Mouse (Mus musculus): ENCODE measurements around the gene Ttc14. TPM values are rescaled to one million over a fixed set of nuclear protein-coding genes. Genes with fewer than 3 reads are reported as not detected.

Gene Ttc14
- total RNA-seq (2015; ENCODE audit: low replicate concordance) (34.0 and 37.8 TPM in 2 replicates), total RNA-seq (2017; ENCODE audit: low replicate concordance) (48.7 and 78.9 TPM in 2 replicates)

DNA sequence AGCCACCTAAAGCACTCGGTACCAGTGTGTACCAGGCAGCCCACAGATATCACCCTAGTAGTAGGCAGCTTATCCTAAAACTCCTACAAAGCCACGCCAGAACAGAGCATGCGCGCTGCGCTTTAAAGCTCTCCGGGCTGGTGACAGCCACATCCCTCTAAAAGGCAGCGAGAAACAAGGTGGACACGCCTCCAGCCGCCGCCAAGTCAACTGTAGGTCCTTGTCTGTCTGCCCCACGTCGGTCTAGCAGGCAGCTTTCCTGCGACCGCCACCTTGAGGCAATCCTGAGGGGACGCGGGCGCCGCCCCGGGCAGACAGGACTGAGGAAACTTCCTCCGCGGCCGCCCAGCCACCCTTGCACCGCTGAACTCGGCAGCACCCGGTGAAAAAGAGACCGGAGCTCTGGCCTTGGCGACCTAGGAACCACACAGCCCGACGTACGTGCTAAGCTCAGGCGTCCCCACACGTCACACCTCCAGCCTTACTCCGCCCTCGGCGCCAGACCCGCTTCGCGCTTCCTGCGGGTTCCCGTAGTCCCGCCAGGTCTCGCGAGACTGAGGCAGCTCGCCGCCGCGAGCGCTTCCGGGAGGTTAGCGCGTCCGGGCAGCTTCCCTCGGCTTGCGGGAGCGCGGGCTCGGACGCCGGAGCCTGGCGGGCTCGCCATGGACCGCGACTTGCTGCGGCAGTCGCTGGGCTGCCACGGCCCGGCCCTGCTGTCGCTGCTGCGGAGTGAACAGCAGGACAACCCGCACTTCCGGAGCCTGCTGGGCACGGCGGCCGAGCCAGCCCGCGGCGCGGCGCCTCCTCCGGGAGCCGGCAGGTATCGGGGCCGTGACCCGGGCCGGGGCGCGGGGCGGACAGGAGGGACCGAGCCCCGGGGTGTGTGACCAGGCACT is at the start of gene Ttc14:
Ttc14 (plus strand) TSS at position 216 of the 896 bp plus-strand sequence.
- ATAC-seq (replicated peaks; ENCODE audit: low FRiP score, poor library complexity, severe bottlenecking) = peak; percentile 97

DNA sequence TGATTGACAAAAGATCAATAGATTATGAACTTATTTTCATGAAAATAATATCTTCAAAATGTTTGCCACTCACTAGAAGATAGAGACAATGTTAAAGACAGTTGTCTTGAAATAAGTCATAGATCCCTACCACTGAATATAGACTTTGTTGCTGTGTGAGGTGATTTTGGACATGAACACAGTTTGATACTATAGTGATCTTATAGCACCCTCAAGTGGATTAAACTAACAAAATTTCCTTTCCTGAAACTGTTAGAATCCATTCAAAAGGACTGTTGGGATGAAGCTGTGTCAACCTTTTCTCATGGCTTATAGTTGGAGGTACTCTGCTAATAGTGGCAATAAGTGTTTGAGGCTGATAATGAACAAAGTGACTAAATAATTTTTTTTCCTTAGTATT is 8.7 kb upstream of the Ttc14 start:
- no peak for ATAC-seq (replicated peaks; ENCODE audit: low FRiP score, poor library complexity, severe bottlenecking)

DNA sequence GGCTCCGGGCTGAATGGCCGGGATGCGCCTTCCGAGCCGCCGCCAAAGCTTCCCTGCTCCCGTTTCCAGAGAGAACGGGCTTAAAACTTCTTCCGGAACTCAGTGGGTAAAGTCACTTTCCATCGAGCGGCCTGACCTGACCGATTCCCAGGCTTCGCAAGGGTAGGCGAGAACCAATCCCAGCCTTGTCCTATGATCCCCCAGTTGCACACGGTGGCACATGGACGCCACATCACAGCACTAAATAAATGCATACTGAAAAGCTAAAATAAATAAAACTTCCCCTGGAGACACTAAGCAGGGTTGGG is 835 bp downstream of the Ttc14 start:
- ATAC-seq (replicated peaks; ENCODE audit: low FRiP score, poor library complexity, severe bottlenecking) = no peak

DNA sequence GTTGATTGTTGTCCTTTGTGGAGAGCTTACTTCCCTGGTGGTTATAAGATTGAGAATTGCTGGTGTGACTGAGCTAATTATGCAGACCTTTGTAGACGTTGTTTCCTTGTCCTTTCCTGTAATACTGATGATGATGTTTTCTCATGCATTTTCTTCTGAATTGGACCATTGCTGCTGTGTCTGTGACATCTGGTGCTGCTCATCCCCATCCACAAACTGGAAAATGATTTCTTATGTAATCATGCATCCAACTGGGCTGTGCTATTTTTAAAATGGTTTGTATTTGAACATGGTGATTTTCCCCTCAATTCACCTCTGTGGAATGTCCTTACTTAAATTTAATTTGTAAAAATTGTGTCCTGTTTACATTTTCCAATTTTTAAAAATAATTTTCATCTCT is 7.5 kb downstream of the Ttc14 start:
- no peak for ATAC-seq (replicated peaks; ENCODE audit: low FRiP score, poor library complexity, severe bottlenecking)

DNA sequence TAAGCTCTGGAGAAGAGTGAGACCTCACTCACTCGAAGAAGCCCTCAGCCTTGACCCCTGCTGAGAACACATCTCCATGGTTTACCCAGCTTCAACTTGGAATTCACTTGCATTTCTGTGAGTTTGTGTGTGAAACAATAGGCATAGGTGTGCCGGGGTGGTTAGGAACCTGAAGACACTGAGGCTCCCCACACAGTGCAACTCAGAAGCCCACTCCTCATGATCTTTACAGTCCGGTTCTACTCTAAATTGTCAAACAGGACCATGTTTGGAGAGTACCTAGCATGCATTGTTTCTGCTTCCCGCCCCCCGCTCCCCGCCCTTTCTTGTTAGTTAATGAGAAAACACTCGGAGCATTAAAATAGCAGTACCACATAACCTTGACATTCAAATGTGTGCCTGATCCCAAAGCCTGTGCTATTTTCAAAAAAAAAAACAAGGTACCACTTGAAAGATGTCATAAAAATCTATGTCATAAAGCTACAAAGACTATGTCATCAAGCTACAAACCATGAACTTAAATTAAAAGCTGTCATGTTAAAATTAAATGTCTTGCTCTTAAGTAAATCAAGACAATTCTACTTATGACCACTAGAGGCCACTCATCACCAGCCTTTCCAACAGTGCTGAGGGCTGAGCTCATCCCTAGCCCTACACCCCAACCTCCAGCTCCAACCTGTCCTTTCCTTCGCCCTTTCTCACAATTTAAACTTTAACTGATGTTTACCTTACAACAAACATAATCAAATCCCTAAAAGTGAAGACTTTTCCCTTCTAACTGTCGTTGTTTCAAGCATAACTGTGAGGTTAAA is 24.7 kb downstream of the Ttc14 start:
- peak; percentile 85 for ATAC-seq (replicated peaks; ENCODE audit: low FRiP score, poor library complexity, severe bottlenecking)

DNA sequence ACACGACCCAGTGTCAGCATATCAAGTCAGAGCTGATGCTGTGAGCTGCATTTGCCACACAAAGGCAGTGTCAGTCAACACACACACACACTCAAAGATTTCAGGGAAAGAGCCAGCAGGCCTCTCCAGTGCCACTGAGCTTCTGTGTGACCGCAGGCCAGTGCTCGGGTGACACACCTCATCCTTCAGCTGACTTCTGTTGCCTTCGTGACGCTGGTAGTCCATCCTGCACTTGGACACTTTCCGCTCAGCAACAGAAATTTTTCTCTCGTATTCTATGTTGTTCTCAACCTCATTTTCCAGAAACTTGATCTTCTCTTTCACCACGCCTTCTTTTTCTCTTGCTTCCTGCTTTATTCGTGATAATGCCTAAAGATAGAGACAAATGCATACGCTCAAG is 32.7 kb downstream of the Ttc14 start:
- no peak for ATAC-seq (replicated peaks; ENCODE audit: low FRiP score, poor library complexity, severe bottlenecking)

DNA sequence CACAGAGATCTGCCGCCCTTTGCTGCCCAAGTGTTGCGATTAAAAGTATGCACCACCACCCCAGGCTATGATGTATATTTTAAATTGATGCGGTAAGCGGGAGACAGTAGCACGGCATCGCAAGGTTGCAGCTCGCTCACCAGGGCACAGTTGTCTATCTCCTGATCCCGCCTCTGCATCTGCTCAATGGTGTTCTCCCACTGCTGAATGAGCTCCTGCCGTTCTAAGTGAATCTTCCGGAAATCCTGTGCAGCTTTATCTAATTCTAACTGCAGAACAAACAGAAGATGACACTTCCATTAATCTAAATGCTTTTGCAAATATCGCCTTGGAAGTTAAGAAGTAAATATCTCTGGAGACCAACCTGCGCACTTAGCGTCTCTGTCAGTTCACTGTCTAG is 36.9 kb downstream of the Ttc14 start:
- no peak for ATAC-seq (replicated peaks; ENCODE audit: low FRiP score, poor library complexity, severe bottlenecking)

DNA sequence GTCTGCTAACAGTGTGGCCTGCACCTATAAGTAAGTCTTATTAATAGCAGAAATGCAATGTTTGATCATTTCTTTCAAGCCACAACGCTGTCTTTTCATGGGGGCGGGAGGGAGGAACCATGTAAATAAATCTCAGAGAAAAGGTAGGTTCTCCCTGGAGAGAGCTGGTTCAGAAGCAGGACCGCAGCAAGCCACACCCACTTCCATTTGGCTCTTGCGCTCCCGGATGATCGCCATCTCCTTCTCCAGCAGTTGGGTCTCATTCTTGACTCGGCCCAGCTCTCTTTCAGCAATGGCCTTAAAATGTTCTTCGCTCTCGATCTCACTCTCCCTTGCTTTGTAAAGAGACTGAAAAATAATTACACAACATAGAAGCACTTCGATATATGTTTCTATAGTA is 39.2 kb downstream of the Ttc14 start:
- no peak for ATAC-seq (replicated peaks; ENCODE audit: low FRiP score, poor library complexity, severe bottlenecking)

DNA sequence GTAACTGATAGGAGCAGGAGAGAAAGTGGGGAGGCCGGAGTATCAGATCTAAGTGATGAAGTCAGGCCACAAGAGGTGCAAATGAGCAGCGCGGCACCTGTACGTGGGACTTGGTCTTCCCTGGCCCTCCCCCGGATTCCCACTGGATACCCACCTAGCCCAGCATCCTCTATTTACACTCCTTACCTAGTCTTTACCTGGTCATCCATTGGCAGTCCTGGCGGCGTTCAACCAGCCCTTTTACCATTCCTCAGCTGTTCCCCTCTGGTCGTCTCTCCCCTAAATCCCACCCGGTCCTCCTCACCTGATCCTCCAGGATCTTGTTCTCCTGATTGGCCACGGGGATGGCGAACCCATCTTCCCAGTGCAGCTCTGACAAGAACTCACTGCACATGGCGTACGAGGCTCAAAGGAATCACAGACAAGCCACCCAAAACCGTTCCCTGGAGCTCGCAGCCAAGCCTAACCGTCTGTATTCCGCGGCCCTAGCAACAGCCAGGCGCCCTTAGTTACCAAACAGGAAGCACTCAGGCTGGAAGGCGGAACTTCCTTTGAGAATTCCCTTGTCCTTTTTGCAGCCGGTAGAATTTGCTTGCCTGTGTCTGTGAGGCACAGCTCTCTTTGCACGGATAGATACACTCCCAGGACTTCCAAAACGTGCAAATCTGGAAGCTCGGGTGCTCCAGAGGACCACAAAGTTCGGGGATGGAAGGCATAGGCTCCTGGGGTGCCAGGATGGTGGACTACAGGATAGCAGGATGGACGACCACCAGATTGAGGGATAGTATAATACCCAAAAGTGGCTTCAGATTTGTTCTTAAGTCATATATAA is 44.4 kb downstream of the Ttc14 start, which contains the start of gene Ccdc39:
Ccdc39 (minus strand) TSS at position 510 of the 832 bp plus-strand sequence.
- 0 out of 2 replicates have a peak, but pooled peaks have one; percentile 49 for ATAC-seq (replicated peaks; ENCODE audit: low FRiP score, poor library complexity, severe bottlenecking)

DNA sequence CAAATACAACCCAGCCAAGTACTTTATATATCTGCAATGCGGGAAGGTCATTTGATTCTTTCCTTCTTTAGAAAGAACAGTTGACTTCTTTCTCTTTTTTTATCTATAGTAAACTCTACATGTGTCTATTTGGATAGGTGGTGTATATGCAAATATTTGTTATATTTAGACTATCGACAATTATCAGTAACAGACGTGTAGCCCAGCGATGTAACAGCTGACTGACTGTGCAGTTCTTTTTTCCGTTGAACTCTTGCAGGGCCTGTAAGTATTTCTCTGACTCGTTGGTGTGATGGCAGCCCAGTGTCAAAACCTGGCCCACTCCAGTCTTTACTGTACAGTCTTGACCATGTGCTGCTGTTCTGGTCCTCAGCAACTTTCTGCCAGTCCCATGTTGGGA is 47.0 kb downstream of the Ttc14 start:
- no peak for ATAC-seq (replicated peaks; ENCODE audit: low FRiP score, poor library complexity, severe bottlenecking)

DNA sequence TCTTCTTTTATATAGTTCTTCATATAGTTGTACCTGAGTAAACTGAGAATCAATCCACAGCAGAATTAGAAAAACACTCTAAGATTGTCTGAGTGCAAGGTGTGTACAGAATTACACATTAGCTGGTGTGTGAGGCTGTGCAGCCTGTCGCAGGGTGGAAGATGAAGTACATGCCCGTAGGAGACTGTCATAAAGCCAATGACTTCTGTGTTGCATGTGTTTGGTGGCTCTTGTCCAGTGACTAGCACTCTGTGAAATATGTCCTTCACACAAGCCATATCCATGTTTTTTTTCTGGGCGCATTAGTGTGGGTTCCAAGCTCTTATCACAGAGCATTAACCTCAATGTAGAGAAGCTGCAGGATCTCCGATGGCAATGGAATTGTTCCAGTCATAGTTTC is 51.2 kb downstream of the Ttc14 start:
- no peak for ATAC-seq (replicated peaks; ENCODE audit: low FRiP score, poor library complexity, severe bottlenecking)

DNA sequence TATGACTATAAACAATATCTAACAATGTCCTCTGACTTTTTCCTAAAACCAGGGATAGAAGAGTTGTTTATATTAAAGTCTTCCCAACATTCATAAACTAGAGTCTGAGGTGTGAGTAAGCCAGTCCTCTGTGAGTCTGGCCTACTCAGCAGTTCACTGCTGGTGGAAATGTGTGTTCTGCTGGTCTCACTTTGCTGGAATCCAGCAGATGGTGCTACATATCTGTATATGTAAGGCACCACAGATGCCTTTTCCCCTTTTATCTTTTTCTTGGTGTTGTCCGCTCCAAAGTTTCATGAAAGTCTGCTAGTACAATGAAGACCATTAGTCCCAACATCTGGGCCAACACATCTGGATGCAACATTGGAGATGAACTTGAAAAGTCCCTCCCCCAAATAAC is 53.4 kb downstream of the Ttc14 start:
- ATAC-seq (replicated peaks; ENCODE audit: low FRiP score, poor library complexity, severe bottlenecking) = no peak

DNA sequence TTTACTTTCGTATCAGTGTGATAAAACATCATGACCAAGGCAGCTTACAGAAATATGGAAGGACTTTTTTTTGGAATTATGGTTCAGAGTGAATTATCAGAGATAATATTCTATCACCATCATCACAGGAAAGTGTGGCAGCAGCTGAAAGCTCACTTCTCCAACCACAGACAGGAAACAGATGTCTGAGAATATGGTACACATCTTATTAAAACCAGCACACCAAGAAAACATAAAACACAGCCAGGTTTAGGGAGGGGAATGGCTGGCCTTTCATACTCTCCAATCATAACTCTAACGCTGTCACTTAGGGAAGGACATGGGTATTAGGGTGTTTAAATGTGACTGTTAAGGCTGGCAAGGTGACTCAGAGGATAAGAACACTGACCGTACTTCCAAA is 59.3 kb downstream of the Ttc14 start:
- ATAC-seq (replicated peaks; ENCODE audit: low FRiP score, poor library complexity, severe bottlenecking) = no peak

DNA sequence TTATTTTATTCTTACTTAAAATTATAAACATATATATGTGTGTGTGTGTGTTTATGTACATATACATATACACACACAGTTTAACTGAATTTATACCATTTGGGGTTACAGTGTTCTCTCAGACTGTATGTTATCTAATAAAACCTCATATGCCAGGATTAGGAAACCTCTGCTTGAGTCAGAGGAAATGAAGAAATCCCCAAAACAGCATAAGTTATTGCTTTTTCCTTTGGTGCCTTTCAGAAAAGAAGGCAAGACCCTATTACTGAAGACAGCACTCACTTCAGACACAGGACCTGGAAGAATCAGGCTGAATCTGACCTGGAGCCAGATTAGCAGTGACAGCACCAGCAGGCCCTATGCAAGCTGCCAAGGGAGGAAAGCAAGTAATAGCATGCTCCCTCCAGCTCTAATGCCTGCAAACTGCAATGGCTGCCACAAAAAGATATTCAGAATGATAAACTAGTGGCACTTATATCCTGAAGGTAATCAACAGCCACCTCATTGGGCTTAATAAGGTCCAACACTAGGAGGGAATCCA is 64.4 kb downstream of the Ttc14 start:
- ATAC-seq (replicated peaks; ENCODE audit: low FRiP score, poor library complexity, severe bottlenecking) = no peak

Other genes with a start within 250 kb of the Ttc14 start
- gene Ccdc39, start 44.5 kb downstream of the Ttc14 start, total RNA-seq (2015; ENCODE audit: low replicate concordance) = not detected in 2 replicates
- gene Ccdc39, start 44.5 kb downstream of the Ttc14 start, total RNA-seq (2017; ENCODE audit: low replicate concordance) = 0.17 TPM in 1 of 2 replicates, not detected in the other
- 41.8 and 48.0 TPM in 2 replicates for gene Fxr1, start 220.1 kb downstream of the Ttc14 start, total RNA-seq (2015; ENCODE audit: low replicate concordance)
- 83.4 and 93.7 TPM in 2 replicates for gene Fxr1, start 220.1 kb downstream of the Ttc14 start, total RNA-seq (2017; ENCODE audit: low replicate concordance)